Comparison of ENCODE assay signal across 9 mouse cellular contexts in the genomic region with DNA sequence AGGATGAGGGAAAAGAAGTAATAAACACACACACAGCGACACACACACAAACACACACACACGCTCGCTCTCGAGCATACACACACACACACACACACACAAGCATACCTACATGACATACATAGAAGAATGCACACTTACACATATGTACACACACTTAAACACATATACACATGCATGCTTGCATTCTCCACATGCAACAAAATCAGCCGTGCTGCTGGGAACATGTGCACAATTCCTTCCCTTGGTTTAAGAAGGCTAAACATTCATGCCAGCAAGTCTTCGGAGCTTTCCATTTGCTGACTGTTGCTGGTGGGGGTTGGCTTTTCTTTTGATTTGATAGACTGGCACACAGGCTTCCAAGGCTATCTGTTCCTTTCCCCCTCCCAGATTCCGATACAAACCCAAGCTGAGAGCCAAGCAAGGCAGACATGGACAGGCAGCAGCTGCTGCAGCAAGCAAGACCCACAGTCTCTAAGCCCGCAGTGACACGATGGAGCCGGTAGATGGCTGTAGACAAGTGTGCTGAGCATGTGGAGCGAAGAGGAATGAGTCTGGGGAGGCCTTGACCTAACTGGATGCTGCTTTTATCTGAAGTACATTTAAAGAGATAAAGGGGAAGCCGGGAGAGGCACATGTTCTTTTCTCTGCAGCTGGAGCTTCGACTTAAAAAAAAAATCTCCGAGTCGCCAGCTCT.
DNase-seq lines count a peak whose midpoint lies in the region; ATAC-seq and TF ChIP-seq lines count a peak whose summit lies in the region.
"Had no signal": no experiment of that assay in that cellular context is flagged by ENCODE, and none has a peak within 500 bp of the region (broad histone marks: within the 10 kb centered on the region; RNA-seq: fewer than 3 reads in every experiment).

No protein-coding gene starts in this region.

- H3K4me3 ChIP-seq in intestine, embryonic 16.5 days (ENCODE audit: low read length) = no peak overlapping the region
- H3K4me3 ChIP-seq in midbrain, embryonic 12.5 days = no peak overlapping the region
- no peak overlapping the region for H3K4me3 ChIP-seq in stomach, embryonic 14.5 days (ENCODE audit: low read depth, low read length)
- no peak overlapping the region for H3K4me3 ChIP-seq in thymus, adult 2 months (ENCODE audit: control insufficient read depth, insufficient read depth, low read length)
- H3K4me3 ChIP-seq: erythroblast, embryonic 14.5 days had no signal

- intact Hi-C loops in gastrocnemius, postnatal 36 days (cut with DNase I) = no loop called here

- H3K9me3 ChIP-seq in intestine, embryonic 16.5 days (ENCODE audit: control insufficient read depth, low read length) = no peaks in the 10 kb centered on the region
- H3K9me3 ChIP-seq in midbrain, embryonic 12.5 days = no peaks in the 10 kb centered on the region
- H3K9me3 ChIP-seq in stomach, embryonic 14.5 days (ENCODE audit: control insufficient read depth, low read depth, low read length) = no peaks in the 10 kb centered on the region

- TF ChIP-seq POLR2A in thymus, adult 2 months (IDR thresholded peaks at IDR 0.05; ENCODE audit: control insufficient read depth, extremely low read depth, insufficient read depth, low read length, poor library complexity) = no peak

- ATAC-seq in intestine, embryonic 16.5 days = 0 out of 2 replicates have a peak, but pooled peaks have one; percentile 56
- ATAC-seq in midbrain, embryonic 12.5 days (ENCODE audit: low FRiP score, low read depth) = peak; percentile 79; the same call in 1 of the 2 replicates
- ATAC-seq in stomach, embryonic 14.5 days (ENCODE audit: insufficient number of reproducible peaks, insufficient read depth, low FRiP score, low read depth) = peak; percentile 69; the same call in 1 of the 2 replicates

- H3K27ac ChIP-seq in intestine, embryonic 16.5 days (ENCODE audit: low read length) = no peak overlapping the region
- no peak overlapping the region for H3K27ac ChIP-seq in midbrain, embryonic 12.5 days (replicated peaks)
- H3K27ac ChIP-seq in stomach, embryonic 14.5 days (ENCODE audit: low read length) = no peak overlapping the region
- H3K27ac ChIP-seq in thymus, adult 2 months (ENCODE audit: control insufficient read depth, insufficient read depth, low read length) = no peak overlapping the region

- TF ChIP-seq CTCF in thymus, adult 2 months (IDR thresholded peaks at IDR 0.05; ENCODE audit: borderline replicate concordance, control insufficient read depth, extremely low read depth, insufficient read depth, low read length, poor library complexity) = no peak

- WGBS in intestine, embryonic 16.5 days = 35% methylated on average over 15 of the region's 15 CpGs
- 37% methylated on average over 15 of the region's 15 CpGs for WGBS in midbrain, embryonic 12.5 days
- 36% methylated on average over 15 of the region's 15 CpGs for WGBS in stomach, embryonic 14.5 days
- 58% methylated on average over 15 of the region's 15 CpGs for WGBS in thymus, adult 2 months

- no peaks in the 10 kb centered on the region for H3K4me1 ChIP-seq in intestine, embryonic 16.5 days (ENCODE audit: control insufficient read depth, insufficient read depth, low read length)
- H3K4me1 ChIP-seq in midbrain, embryonic 12.5 days = peaks cover 17% of the 10 kb centered on the region; the same call in 1 of the 2 replicates
- H3K4me1 ChIP-seq in stomach, embryonic 14.5 days (ENCODE audit: control insufficient read depth, insufficient read depth, low read length) = peaks cover 2% of the 10 kb centered on the region; the same call in 1 of the 2 replicates
- H3K4me1 ChIP-seq in thymus, adult 2 months (replicated peaks; ENCODE audit: control insufficient read depth, insufficient read depth, low read length) = no peaks in the 10 kb centered on the region

- peak; percentile 51 to 67 for DNase-seq in adrenal gland, adult 18-20 months (ENCODE audit: low spot score in 2 of 2)
- DNase-seq in embryo, embryonic 10 days (ENCODE audit: low spot score) = peak; percentile 91
- DNase-seq in gastrocnemius, postnatal 36 days = peak; percentile 16 to 21
- DNase-seq in left cerebral cortex, adult 9 months (ENCODE audit: low spot score in 2 of 2) = peak; percentile 28 to 66
- no peak for DNase-seq in thymus, adult 2 months

- no peak overlapping the region for H3K9ac ChIP-seq in intestine, embryonic 16.5 days (ENCODE audit: low read depth, low read length)
- H3K9ac ChIP-seq in midbrain, embryonic 12.5 days (replicated peaks) = no peak overlapping the region
- no peak overlapping the region for H3K9ac ChIP-seq in stomach, embryonic 14.5 days (replicated peaks; ENCODE audit: low read depth, low read length)

- H3K36me3 ChIP-seq in intestine, embryonic 16.5 days (ENCODE audit: control insufficient read depth, insufficient read depth, low read length) = no peaks in the 10 kb centered on the region
- no peaks in the 10 kb centered on the region for H3K36me3 ChIP-seq in midbrain, embryonic 12.5 days
- no peaks in the 10 kb centered on the region for H3K36me3 ChIP-seq in stomach, embryonic 14.5 days (ENCODE audit: control insufficient read depth, insufficient read depth, low read length)
- H3K36me3 ChIP-seq in thymus, adult 2 months (ENCODE audit: control insufficient read depth, insufficient read depth, low read length) = no peaks in the 10 kb centered on the region

- H3K27me3 ChIP-seq in intestine, embryonic 16.5 days (replicated peaks; ENCODE audit: control insufficient read depth, insufficient read depth, low read length) = no peaks in the 10 kb centered on the region
- H3K27me3 ChIP-seq in midbrain, embryonic 12.5 days = no peaks in the 10 kb centered on the region
- no peaks in the 10 kb centered on the region for H3K27me3 ChIP-seq in stomach, embryonic 14.5 days (ENCODE audit: control insufficient read depth, insufficient read depth, low read length)
- H3K27me3 ChIP-seq in thymus, adult 2 months (ENCODE audit: control insufficient read depth, insufficient read depth, low read length) = no peaks in the 10 kb centered on the region

- H3K4me2 ChIP-seq in intestine, embryonic 16.5 days (ENCODE audit: low read depth, low read length) = no peak overlapping the region
- no peak overlapping the region for H3K4me2 ChIP-seq in midbrain, embryonic 12.5 days (replicated peaks)
- H3K4me2 ChIP-seq in stomach, embryonic 14.5 days (replicated peaks; ENCODE audit: low read depth, low read length) = no peak overlapping the region
